ENCODE assay signal across 8 mouse cellular contexts in the genomic region with DNA sequence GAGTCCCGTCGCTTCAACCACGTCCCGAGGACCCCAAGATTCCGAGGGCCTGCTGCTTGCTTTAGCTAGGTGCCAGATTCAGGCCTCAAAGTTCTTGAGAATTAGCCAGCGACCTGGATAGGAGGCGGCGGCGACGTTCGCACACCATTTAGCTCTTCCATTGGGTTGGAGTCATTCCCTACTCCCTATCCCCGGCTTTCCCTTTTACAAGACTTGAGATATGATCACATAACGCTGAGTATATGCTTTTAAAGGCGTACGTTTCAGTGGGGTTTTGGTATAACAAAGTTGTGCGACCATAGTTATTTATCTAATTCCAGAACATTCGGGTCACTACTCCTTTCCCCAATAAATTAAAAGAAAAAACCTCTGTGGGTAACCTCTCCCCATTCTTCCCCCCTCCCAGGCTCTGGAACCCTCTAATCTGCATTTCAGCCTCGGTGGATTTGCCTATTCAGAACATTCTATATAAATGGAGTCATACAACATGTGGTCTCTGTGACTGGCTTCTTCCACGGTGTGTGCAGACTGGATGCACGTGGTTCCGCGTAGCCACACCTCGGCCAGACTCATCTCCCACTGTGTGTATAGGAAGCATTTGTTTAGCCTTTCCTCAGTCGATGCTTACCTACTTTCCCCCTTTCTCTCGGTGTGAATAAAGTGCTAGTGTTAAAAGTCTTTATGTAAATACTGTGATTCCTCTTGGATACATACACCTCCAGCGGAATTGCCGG. TPM values are rescaled to one million over a fixed set of nuclear protein-coding genes. Genes with fewer than 3 reads are reported as not detected.
A peak's percentile ranks its signal among the peaks of the same experiment; 100 is the strongest.
DNase-seq lines count a peak whose midpoint lies in the region; ATAC-seq and TF ChIP-seq lines count a peak whose summit lies in the region.

A gene (minus strand): TSS at position 351 of the 734 bp plus-strand sequence.

- peak within 1 kb of the TSS; percentile 78 for H3K4me2 ChIP-seq in kidney, postnatal 0 days (ENCODE audit: low read length)
- H3K4me2 ChIP-seq in forebrain, embryonic 11.5 days (ENCODE audit: low read depth, low read length, severe bottlenecking): peak within 1 kb of the TSS; percentile 74
- peak within 1 kb of the TSS; percentile 86 for H3K4me2 ChIP-seq in midbrain, embryonic 14.5 days (ENCODE audit: low read length)

- H3K27me3 ChIP-seq in kidney, postnatal 0 days (ENCODE audit: insufficient read depth, low read length): no peaks in the 10 kb centered on the region
- peaks cover 8% of the 10 kb centered on the region for H3K27me3 ChIP-seq in forebrain, embryonic 11.5 days (ENCODE audit: control insufficient read depth, insufficient read depth, low read length)
- H3K27me3 ChIP-seq in midbrain, embryonic 14.5 days (ENCODE audit: control insufficient read depth, insufficient read depth, low read length): peaks cover 8% of the 10 kb centered on the region; the same call in 1 of the 2 replicates

- 17% methylated on average over 27 of the region's 27 CpGs for WGBS in kidney, postnatal 0 days
- WGBS in forebrain, embryonic 11.5 days: 19% methylated on average over 27 of the region's 27 CpGs
- 17% methylated on average over 27 of the region's 27 CpGs for WGBS in midbrain, embryonic 14.5 days

- H3K9ac ChIP-seq in kidney, postnatal 0 days (ENCODE audit: low read depth, low read length): peak within 1 kb of the TSS; percentile 78
- H3K9ac ChIP-seq in forebrain, embryonic 11.5 days (ENCODE audit: low read length): peak within 1 kb of the TSS; percentile 88
- peak within 1 kb of the TSS; percentile 93 for H3K9ac ChIP-seq in midbrain, embryonic 14.5 days (replicated peaks; ENCODE audit: low read length)

- peak; percentile 45 for DNase-seq in kidney, postnatal 0 days (ENCODE audit: low spot score)
- no peak for DNase-seq in kidney, postnatal 14 days
- DNase-seq in ZHBTc4 (ENCODE audit: low read depth, low spot score): peak; percentile 71
- no peak for DNase-seq in forebrain, embryonic 11.5 days (ENCODE audit: low spot score)
- no peak for DNase-seq in layer of hippocampus, postnatal 14 days (ENCODE audit: low spot score in 2 of 2)
- no peak for DNase-seq in midbrain, embryonic 14.5 days
- DNase-seq in right cerebral cortex, postnatal 10 days (ENCODE audit: low spot score in 2 of 2): no peak

- TF ChIP-seq CTCF in kidney, postnatal 0 days (IDR thresholded peaks at IDR 0.05; ENCODE audit: low read depth): no peak

- H3K4me3 ChIP-seq in kidney, postnatal 0 days (replicated peaks; ENCODE audit: low read depth, low read length): peak within 1 kb of the TSS; percentile 66
- peak within 1 kb of the TSS; percentile 72 for H3K4me3 ChIP-seq in forebrain, embryonic 11.5 days (ENCODE audit: low read depth, low read length)
- peak within 1 kb of the TSS; percentile 89 for H3K4me3 ChIP-seq in midbrain, embryonic 14.5 days (replicated peaks; ENCODE audit: low read depth, low read length)

- no peaks in the 10 kb centered on the region for H3K36me3 ChIP-seq in kidney, postnatal 0 days (ENCODE audit: insufficient read depth, low read length)
- no peaks in the 10 kb centered on the region for H3K36me3 ChIP-seq in forebrain, embryonic 11.5 days (ENCODE audit: control insufficient read depth, insufficient read depth, low read length)
- H3K36me3 ChIP-seq in midbrain, embryonic 14.5 days (ENCODE audit: control insufficient read depth, insufficient read depth, low read length): no peaks in the 10 kb centered on the region

- H3K4me1 ChIP-seq in kidney, postnatal 0 days (replicated peaks; ENCODE audit: insufficient read depth, low read length): peaks cover 26% of the 10 kb centered on the region
- peaks cover 9% of the 10 kb centered on the region; the same call in 1 of the 2 replicates for H3K4me1 ChIP-seq in forebrain, embryonic 11.5 days (replicated peaks; ENCODE audit: control insufficient read depth, insufficient read depth, low read length)
- H3K4me1 ChIP-seq in midbrain, embryonic 14.5 days (ENCODE audit: control insufficient read depth, insufficient read depth, low read length): peaks cover 32% of the 10 kb centered on the region

- ATAC-seq in kidney, postnatal 0 days (replicated peaks; ENCODE audit: low FRiP score, low read depth): no peak
- no peak for ATAC-seq in forebrain, embryonic 11.5 days (replicated peaks; ENCODE audit: low FRiP score)
- ATAC-seq in midbrain, embryonic 14.5 days (ENCODE audit: low FRiP score, low TSS enrichment): peak; percentile 13; the same call in 1 of the 2 replicates
- ATAC-seq in megakaryocyte progenitor cell, adult 5-6 weeks (replicated peaks; ENCODE audit: poor library complexity): no peak

- H3K27ac ChIP-seq in kidney, postnatal 0 days: peak within 1 kb of the TSS; percentile 73
- H3K27ac ChIP-seq in forebrain, embryonic 11.5 days (ENCODE audit: low read depth, low read length): 0 out of 2 replicates have a peak within 1 kb of the TSS, but pooled peaks have one; percentile 25
- peak within 1 kb of the TSS; percentile 92 for H3K27ac ChIP-seq in midbrain, embryonic 14.5 days (replicated peaks; ENCODE audit: low read depth, low read length)

- no peaks in the 10 kb centered on the region for H3K9me3 ChIP-seq in kidney, postnatal 0 days (replicated peaks; ENCODE audit: low read length)
- H3K9me3 ChIP-seq in forebrain, embryonic 11.5 days (ENCODE audit: control insufficient read depth, low read length): no peaks in the 10 kb centered on the region
- H3K9me3 ChIP-seq in midbrain, embryonic 14.5 days (ENCODE audit: control insufficient read depth, low read length): no peaks in the 10 kb centered on the region

RNA-seq across cellular contexts. Expression of the gene that starts here (rescaled TPM):
- polyA plus RNA-seq in kidney, postnatal 0 days (2015; fragmentation: Nextera tagmentation; extraction: Ambion mirVana): 19.4 and 19.6 TPM in 2 replicates
- polyA plus RNA-seq in forebrain, embryonic 11.5 days (2014; fragmentation: Nextera tagmentation; extraction: Ambion mirVana): 15.5 and 16.8 TPM in 2 replicates
- 100 to 1,000 TPM; 102 to 109 TPM for total RNA-seq in layer of hippocampus, postnatal 14 days (2021)
- polyA plus RNA-seq in midbrain, embryonic 14.5 days (2014; fragmentation: Nextera tagmentation; extraction: Ambion mirVana): 58.0 and 59.9 TPM in 2 replicates
- total RNA-seq in megakaryocyte progenitor cell, adult 5-6 weeks (2015): 4.7 and 5.1 TPM in 2 replicates
- total RNA-seq in megakaryocyte progenitor cell, adult 5-6 weeks (2017): 4.1 and 5.2 TPM in 2 replicates

Comparison
In these comparisons a context has a peak if more than half of its experiments do, and no peak if none do; other contexts are left out.
1. RNA of the gene that starts here (total RNA-seq): 102 to 109 TPM in layer of hippocampus, postnatal 14 days; 4.1 to 5.2 TPM in megakaryocyte progenitor cell, adult 5-6 weeks; every median in the first group is over 10 times any median in the second.
2. DNase-seq: peak in kidney, postnatal 0 days (single experiment) and ZHBTc4 (single experiment); none in kidney, postnatal 14 days (single experiment), forebrain, embryonic 11.5 days (single experiment), layer of hippocampus, postnatal 14 days (0 of 2), midbrain, embryonic 14.5 days (single experiment) and right cerebral cortex, postnatal 10 days (0 of 2).
3. H3K27ac ChIP-seq: peak in every context shown above with its lines; median percentile 92 in midbrain, embryonic 14.5 days; 73 in kidney, postnatal 0 days; 25 in forebrain, embryonic 11.5 days.
4. Peak in every context shown above with its lines, with median percentiles within 50 percentile points of each other: H3K4me2 ChIP-seq, H3K4me3 ChIP-seq and H3K9ac ChIP-seq.